Mouse (Mus musculus): Measurements from ENCODE around the gene 4930562C15Rik.

4930562C15Rik gene

DNA sequence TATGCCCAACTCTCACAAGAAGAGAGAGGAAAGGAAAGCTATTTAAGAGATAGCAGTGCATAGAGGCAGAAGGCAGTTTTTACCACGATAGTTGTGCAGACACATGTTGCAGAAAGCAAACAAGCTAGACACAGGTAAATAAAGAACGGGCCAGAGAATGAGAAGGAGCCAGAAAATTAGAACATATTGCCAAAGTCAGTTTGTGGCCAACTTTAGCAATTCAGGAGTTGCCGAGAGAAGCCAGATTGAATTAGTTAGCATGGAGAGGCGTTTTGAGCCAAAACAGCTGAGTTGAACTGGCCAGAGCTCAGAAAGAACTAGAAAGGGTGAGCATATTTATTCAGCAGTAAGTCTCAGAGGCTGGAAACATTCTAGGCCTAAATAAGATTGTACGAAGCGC lies 57.0 kb downstream of the 4930562C15Rik start:
- no peak for DNase-seq (ENCODE audit: low spot score)

DNA sequence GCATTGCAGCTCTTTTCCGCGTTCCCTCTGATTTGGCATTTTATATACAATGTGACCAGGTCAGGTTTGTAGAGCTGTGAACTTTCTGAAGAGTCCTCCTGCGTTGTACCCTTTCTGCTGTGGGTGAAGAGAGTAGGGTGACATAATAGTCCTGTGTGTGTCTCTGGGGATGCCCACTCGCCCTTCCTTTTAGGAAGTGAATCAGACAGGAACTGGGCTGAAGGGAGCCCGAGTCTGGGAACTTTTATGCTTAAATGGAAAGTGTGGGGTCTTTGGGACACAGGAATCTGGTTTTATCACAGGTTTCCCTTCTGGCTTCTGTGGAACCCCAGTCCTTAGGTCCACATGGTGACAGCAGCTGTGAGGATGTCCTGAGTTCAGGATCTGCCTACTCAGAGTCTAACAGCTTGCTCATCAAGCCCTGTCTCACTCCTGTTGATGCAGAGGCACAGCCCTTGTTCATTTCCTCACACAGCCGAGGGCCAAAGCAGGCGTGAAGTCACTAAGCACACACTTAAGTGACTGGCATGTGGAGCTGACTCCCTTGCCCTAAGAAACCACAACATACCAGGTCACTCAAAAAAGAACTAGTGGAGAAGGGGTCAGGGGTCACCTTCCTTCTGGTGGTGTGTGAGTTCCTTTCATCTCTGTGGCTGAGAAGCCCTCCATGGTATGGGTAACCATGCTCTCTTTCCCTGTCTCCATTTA lies 59.1 kb downstream of the 4930562C15Rik start:
- no peak for DNase-seq (ENCODE audit: low spot score)

DNA sequence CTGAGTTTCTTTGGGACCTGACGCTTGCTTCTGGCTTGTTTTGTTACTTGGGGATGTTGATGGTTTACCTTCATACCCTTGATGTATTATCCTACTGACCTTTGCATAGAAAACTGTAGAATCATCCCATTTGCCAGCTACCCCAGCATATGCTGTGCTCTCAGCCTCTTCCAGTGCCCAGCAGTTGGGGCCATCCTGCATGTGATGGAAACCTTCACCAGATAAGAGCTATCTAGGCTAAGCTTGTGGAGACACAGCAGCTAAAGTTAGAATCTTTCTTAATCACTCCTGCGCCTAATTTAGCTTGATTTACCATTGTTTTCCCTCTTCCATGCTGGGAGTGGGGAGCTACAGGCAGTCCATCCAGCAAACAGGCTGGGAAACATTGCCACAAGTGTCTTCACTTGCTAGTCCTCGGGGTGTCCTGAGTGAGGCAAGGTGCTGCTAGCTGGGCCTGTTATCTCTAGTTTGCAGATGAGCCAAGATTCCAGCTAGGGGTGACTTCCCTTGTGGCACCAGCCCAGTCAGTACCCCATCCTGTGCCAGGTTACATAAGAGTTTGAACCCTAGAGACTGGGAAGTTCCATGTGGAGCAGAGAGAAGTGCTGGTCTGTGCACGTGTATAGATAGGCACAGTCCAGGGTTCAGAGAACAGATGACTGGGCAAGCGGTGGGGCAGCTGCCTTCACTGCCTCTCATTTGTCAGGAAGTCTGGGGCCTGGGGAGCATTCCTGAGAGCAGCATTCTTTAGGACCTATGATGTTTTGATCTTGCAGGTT lies 61.2 kb downstream of the 4930562C15Rik start:
- DNase-seq (ENCODE audit: low spot score): no peak

DNA sequence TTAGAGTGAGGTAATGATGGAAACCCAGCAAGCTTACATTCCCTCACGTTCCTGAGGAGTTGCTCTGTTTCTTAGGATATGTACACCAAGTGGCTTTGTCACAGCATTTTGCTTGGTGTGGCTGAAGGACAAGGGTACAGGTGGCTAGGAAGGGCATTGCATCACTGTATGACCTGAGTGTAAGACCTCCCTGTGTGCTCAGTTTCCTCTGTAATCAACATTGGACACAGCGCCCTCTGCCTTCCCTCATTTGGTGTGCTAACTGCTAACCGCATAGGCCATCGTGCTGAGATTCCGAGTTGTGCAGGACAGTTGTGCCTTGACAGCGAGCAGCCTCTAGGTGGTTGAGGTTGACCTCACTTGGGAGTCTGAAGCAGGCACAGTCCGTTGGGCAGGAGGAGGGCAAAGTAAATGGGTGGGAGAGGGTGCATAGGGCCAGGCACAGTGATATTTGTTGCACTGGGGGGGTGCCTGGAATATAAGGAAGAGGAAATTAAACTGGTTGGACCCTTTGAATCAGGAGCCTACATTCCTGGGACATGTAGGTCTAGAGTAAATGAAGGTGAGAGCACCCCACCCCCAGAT lies 62.0 kb downstream of the 4930562C15Rik start:
- no peak for DNase-seq (ENCODE audit: low spot score)

DNA sequence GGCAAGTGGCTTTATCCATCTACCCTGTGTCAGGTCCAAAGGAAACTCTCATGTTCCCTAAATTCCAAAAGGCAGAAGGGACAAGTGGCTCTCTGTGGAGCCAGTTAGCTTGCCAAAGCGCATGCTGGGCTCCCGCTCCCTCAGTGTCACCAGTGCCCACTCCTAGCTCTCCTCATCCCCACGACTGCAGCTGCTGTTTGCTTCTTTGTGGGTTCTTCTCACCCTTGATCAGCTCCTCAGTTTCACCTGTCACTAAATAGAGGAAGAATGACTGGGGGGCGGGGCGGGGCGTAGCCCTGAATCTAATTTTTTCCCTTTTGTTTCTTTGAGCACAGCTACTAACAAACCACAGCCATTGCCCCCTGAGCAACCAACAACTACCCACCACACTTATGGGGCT lies 63.7 kb downstream of the 4930562C15Rik start:
- DNase-seq (ENCODE audit: low spot score): peak; percentile 34

DNA sequence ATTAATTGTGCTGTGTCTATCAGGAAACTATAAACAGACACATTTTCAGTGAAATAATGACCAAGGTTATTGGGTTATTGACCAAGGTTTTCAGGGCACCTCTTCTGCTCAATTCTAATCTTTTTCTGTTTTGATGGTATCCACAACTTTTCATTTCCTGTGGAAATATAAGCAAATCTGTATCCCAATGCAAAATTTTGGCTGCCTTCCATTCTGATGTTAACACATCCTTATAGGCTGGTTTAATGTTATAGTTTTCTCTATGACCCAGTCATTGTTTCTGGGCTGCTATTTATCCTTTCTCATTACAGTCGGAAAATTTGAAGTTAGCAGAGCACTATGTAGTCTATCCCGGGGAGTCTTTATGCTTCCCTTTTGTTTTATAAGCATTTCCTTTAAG lies 64.5 kb downstream of the 4930562C15Rik start:
- DNase-seq (ENCODE audit: low spot score): no peak

DNA sequence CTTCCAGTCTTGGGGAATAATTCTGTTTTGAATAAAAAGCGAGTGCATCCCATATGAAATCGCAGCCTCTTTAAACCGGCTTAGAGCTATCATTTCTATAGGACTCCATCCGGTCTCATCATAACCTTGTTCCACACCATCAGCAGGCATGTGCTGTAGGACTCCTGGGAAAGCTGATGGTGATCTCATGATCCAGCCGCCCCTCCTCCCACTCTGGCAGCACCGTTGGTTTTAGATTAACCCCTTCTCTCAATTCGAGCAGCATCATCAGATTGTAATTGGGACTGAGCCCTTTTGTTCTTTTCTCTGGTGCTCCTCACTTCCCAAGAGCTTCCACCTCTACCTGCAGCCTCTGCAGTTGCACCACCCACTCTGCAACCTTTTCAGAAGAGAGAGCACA lies 66.0 kb downstream of the 4930562C15Rik start:
- DNase-seq (ENCODE audit: low spot score): no peak

DNA sequence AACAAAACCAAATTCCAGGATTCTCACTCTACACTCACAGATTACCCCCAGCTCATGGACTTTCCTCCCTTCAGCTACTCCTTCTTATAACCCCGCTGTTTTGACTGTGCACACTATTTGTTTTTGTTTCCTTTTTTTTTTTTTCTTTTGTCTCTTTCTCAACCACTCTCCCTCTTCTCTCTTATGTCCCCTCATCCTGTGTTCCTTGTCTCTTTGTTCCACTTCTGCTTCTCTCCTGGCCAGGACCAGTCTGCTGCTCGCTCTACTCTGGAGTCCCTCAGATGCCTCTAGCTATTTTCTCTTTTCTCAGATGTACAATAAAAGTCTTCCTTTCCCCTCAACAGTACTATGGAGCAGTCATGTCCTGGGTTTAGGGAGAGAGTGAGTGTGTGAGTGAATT lies 67.2 kb downstream of the 4930562C15Rik start:
- no peak for DNase-seq (ENCODE audit: low spot score)

DNA sequence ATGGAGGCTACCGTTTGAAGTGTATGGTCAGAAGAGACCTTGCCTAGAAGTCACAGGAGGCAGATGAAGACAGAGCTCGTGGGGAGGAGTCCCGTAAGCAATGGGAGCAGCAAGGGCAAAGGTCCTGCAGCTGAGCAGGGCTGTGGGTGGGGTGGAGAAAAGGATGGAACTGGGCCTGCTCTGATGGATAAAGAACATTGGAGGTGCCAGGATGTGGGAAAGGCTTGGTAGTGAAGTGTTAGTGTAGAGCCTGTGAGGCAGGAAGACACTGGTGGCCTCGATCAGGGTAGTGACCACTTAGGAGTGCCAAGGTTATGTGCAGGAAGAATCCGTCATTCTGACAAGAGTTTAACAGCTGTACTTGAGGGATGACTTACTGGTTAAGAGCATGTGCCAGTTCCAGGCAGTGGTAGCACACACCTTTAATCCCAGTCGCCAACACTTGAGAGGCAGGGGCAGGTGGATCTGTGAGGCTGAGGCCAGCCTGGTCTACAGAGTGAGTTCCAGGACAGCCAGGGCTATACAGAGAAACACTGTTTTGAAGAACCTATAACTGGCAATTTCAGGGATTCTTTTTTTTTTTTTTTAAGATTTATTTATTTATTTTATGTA lies 68.4 kb downstream of the 4930562C15Rik start:
- no peak for DNase-seq (ENCODE audit: low spot score)

DNA sequence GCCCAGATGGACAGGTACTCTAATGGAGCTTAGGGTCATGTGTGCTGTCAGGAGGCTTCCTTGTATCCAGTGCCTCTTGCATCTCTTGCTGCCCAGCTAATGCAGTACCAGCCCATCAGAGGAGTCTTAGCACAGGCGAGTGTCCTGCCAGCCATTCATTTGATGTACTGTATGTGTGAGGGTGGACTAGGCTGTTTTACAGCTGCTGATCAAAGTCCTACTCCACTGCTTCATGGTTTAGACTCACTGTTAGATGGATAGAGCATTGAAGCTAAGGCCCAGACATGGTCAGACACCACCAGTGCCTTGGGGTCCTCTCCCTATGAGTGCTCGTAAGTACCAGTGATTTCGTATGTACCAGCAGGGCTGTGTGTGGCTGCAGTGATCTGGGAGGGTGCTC lies 69.7 kb downstream of the 4930562C15Rik start:
- DNase-seq (ENCODE audit: low spot score): no peak

DNA sequence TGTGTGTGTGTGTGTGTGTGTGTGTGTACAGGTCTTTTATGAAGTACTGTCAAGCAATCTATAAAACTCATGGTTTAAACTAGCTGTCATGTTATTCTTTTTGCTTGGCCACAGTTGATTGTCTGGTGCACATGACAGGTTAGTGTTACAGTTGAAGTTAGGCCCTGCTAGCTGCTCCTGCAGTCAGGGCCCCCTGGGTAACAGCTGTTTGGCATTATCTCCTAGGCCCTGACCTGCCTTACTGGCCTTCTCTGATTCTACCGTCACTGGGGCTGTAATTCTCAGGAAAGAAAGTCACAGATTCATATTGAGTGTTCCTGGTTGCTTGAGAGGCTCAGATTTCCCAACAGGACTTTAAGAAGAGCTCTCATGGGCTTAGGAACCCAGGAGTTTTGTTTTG lies 70.4 kb downstream of the 4930562C15Rik start:
- no peak for DNase-seq (ENCODE audit: low spot score)

DNA sequence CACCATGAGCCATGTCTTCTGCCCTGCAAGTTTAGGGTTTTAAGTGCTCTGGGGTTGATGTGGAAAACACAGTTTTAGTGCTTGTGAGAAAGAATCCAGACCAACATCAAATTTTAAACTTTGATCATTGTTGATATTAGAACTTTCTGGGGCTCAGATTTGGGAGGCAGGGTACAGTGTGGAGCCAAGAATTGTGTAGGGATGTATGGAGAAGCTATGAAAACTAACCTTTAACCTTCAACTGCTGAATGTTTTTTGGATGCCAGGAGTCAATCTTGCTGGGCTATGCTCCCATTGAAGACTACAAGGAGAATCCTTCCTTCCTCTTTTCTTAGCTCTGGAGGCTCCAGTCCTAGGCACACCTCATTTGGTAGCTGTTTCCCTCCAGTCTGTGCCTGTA lies 71.3 kb downstream of the 4930562C15Rik start:
- DNase-seq (ENCODE audit: low spot score): no peak

DNA sequence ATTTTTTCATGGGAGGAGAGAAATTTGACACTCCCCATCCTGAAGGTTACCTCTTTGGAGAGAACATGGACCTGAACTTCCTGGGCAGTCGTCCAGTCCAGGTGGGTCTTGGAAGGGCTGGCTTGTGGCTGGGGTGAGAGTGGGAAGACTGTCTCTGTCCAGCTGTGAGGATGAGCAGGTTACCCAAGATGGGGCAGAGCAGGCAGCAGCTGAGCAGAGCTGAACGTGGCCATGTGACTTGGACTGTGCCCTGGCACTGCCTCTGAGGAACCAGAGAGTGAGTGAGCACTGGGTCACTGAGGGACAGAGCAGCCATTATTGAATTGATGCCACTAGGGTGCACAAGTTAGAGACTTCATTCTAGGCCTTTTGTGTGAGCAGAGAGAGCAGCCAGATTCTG lies 72.2 kb downstream of the 4930562C15Rik start:
- DNase-seq (ENCODE audit: low spot score): no peak

DNA sequence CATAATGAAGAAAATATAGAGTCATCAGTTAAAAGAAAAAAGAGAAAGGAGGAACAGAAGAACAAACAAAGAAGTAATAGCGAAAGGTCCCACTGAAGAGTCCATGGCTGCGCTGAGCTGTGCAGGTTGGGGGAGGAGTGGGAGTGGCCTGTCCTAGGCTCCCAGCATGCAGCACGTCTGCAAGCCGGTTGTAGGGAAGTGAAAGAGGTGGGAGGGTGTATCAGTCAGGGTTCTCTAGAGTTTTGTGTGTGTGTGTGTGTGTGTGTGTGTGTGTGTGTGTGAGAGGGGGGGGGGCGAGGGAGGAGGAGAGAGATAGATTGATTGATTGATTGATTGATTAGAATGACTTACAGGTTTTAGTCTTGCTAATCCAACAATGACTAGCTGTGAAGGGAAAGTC lies 72.8 kb downstream of the 4930562C15Rik start:
- DNase-seq (ENCODE audit: low spot score): peak; percentile 34

DNA sequence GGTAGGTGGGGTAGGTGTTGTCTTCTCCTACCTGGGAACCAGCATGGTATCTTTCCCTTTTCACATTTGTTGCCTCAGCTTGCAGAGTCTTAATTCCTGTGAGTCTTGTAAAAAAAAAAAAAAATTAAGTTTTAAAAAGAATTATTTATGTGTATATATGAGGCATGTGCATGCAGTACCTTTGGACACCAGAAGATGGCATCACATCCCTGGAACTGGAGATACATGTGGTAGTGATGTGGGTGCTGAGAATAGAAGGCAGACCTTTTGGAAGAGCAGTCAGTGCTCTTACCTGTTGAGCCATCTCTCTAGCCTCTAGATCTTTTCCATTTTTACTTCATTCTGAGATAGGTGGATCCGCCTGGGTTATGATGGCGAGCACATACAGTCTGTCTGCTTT lies 74.5 kb downstream of the 4930562C15Rik start:
- no peak for DNase-seq (ENCODE audit: low spot score)

DNA sequence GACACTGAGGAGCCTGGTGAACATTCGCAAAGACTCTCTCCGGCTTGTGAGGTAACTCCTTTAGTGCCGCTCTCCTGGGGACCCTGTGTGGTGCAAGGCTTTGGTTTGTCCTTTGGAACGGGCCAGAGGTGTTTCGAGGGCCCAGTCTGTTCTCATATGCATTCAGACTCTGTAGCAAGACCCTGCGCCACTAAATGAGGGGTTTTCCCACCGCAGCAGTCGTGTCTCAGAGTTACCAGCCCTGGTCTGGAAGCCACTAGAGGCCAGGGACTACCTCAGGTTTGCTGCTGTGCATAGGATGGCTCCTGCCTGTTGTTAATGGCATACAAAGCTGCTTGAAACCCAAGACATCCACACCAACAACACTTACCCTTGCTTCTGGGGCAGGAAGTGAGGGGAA lies 75.5 kb downstream of the 4930562C15Rik start:
- DNase-seq (ENCODE audit: low spot score): no peak

DNA sequence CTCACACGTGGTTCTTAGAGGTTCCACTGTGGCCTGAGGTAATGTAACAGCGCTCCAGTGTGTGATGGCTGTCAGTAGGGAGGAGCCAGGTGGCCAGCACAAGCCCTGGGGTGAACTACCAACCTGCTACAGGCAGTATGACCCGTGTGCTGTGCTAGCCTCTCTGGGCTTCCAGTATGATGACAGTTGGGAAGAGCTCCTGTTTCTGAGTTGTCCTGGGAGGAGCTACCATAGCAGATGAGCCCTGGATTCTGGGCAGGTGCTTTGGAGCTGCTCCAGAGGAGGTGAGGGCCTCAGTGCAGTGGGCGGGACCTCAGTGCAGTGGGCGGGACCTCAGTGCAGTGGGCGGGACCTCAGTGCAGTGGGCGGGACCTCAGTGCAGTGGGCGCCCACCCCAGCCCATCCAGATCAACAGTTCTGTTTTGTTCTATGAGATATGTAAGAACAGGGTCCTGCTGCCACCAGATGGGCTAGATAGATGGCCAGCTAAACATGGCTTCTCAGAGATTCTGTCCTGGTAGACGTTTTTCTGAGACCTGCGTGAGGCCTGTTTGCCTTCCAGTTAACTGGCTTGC lies 76.9 kb downstream of the 4930562C15Rik start:
- no peak for DNase-seq (ENCODE audit: low spot score)

DNA sequence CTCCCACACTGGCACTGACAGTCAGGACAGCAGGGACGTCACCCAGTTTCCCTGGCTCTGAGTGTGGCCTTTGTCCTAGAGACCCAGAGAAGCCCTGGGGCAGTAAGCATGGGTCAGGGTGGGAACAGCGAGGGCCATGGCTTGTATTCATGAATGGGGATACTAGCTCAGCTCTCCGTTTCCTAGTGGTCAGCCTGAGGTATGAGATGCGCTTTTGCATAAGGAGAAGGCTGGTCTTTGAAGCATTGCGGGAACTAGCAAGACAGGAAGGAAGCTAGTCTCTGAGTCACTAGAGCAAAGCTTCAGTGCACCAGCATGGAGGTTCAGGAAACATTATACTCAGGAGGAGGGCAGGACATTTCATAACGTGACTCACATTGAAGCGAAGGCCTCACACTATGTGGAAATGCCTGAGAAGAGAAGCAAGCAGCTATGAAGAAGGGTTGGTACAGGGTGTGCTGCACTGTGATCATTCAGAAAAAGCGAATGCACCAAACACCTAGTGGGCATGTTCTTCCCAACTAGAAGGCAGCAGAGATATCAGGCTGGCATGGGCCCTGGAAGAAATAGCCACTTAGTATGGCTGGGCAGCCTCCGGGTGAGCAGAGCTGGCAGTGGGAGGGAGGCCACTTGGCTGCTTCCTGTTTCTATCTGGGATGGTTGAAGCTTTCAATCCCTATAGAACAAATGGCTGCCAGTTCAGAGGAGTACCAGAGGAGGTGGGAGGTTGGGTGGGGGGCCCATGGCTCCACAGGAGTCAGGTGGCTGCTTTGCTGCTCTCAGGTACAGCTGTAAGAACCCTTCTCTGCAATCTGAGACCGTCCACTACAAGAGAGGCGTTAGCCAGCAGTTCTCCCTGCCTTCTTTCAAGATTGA lies 77.9 kb downstream of the 4930562C15Rik start:
- no peak for DNase-seq (ENCODE audit: low spot score)

DNA sequence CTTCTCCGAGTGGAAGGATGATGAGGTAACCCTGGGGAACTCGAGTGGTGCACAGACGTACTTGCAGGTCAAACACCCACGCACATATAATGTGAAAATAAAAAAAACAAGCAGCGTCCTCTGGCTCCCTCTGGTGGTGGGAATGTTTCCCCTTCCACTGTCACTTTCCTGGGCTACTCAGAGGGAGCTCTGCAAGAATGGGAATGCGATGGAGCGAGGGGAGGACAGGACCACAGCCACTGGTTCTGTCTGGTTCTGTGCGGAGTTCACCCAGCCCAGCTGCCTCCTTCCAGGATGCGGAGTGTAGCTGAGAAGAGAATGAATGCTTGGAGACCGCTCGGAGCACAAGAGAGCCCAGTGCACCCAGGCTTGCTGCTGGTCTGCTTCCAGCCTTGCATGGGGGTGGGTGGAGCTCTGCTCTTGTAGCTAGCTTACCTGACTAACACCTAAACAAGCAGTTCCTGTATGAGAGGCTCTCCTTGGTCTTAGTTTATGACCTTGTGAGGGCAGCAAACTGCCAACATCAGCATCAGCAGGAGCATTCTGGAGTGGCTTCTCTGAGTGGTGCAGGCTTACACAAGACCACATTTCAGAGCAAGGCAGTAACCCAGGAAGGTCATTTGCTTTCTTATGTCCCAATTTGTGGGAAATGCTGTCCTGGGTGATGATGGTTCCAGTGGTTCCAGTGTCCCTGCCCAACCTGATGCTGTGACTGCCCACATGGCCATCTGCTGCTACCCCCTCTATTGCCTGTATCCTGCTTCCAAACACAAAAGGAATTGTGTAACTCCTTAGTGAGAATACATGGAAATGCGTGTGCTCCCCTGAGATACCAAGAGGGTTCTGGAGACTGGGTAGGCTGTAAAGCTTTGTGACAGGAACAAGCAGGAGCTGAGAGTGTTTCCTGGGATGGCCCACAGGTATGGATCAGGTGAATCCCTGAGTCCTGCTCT lies 78.8 kb downstream of the 4930562C15Rik start:
- DNase-seq (ENCODE audit: low spot score): peak; percentile 62

DNA sequence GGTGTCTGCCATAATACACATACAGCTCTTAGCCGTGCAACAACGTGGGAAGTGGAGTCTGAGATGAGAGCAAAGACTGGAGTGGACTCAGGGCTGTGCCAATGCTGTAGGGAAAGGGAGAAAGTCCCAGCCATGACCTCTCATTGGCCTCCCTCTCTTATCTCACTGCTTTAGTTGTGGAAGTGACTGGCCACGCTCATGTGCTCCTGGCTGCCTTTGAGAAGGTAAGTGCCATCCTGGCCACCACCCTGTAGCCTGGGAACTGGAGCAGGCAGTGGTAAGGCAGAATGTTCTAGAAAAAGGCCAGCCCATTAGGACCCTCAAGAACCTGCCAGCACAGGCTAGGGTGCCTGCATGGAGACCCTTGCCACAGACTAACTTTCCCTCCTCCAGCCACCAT lies 80.7 kb downstream of the 4930562C15Rik start:
- no peak for DNase-seq (ENCODE audit: low spot score)

All from spleen, adult 12 weeks (tissue).